Mouse (Mus musculus): ENCODE measurements around the gene Ncdn.

- TF ChIP-seq CTCF (IDR thresholded peaks at IDR 0.05; ENCODE audit: low read depth, low read length): no peak
- no peak for TF ChIP-seq POLR2A (IDR thresholded peaks at IDR 0.05; ENCODE audit: borderline replicate concordance, low read depth, low read length)
These were observed 16.7 kb upstream of the Ncdn start for GRCm38 (mm10) chr4:126769800-126770563.
